ENCODE assay signal across 14 mouse cellular contexts in genomic region chr12:3784258-3784657, GRCm38 (mm10). TPM values are rescaled to one million over a fixed set of nuclear protein-coding genes. Genes with fewer than 3 reads are reported as not detected.
DNase-seq lines count a peak whose midpoint lies in the region; ATAC-seq and TF ChIP-seq lines count a peak whose summit lies in the region.
"Had no signal": no experiment of that assay in that cellular context is flagged by ENCODE, and none has a peak within 500 bp of the region (broad histone marks: within the 10 kb centered on the region; RNA-seq: fewer than 3 reads in every experiment).

No protein-coding gene starts in this region.

- 90% methylated on average over 2 of the region's 2 CpGs for WGBS in kidney, postnatal 0 days
- WGBS in neural tube, embryonic 15.5 days, result 56% methylated on average over 2 of the region's 2 CpGs
- 88% methylated on average over 2 of the region's 2 CpGs for WGBS in liver, postnatal 0 days (ENCODE audit: insufficient replicate concordance)

- no peak overlapping the region for H3K4me3 ChIP-seq in kidney, postnatal 0 days (replicated peaks; ENCODE audit: low read depth, low read length)
- H3K4me3 ChIP-seq in neural tube, embryonic 15.5 days (replicated peaks), result no peak overlapping the region
- H3K4me3 ChIP-seq in liver, postnatal 0 days (ENCODE audit: low read depth, low read length), result no peak overlapping the region
- H3K4me3 ChIP-seq: liver, embryonic 13.5 days had no signal

- H3K9me3 ChIP-seq in kidney, postnatal 0 days (replicated peaks; ENCODE audit: low read length), result no peaks in the 10 kb centered on the region
- H3K9me3 ChIP-seq in neural tube, embryonic 15.5 days (replicated peaks), result no peaks in the 10 kb centered on the region
- no peaks in the 10 kb centered on the region for H3K9me3 ChIP-seq in liver, postnatal 0 days (ENCODE audit: low read length)
- H3K9me3 ChIP-seq: liver, embryonic 13.5 days had no signal

- H3K27me3 ChIP-seq in kidney, postnatal 0 days (ENCODE audit: insufficient read depth, low read length), result no peaks in the 10 kb centered on the region
- no peaks in the 10 kb centered on the region for H3K27me3 ChIP-seq in neural tube, embryonic 15.5 days (replicated peaks)
- H3K27me3 ChIP-seq in liver, postnatal 0 days (ENCODE audit: insufficient read depth, low read length), result no peaks in the 10 kb centered on the region
- H3K27me3 ChIP-seq: liver, embryonic 13.5 days had no signal

- H3K4me2 ChIP-seq in kidney, postnatal 0 days (ENCODE audit: low read length), result no peak overlapping the region
- no peak overlapping the region for H3K4me2 ChIP-seq in neural tube, embryonic 15.5 days
- H3K4me2 ChIP-seq in liver, postnatal 0 days (ENCODE audit: low read depth, low read length), result no peak overlapping the region
- H3K4me2 ChIP-seq: liver, embryonic 13.5 days had no signal

- ATAC-seq in kidney, postnatal 0 days (replicated peaks; ENCODE audit: low FRiP score, low read depth), result no peak
- no peak for ATAC-seq in neural tube, embryonic 15.5 days (ENCODE audit: low FRiP score)
- no peak for ATAC-seq in liver, postnatal 0 days

- no peak overlapping the region for H3K9ac ChIP-seq in kidney, postnatal 0 days (ENCODE audit: low read depth, low read length)
- H3K9ac ChIP-seq in neural tube, embryonic 15.5 days (replicated peaks), result no peak overlapping the region
- no peak overlapping the region for H3K9ac ChIP-seq in liver, postnatal 0 days (replicated peaks)
- H3K9ac ChIP-seq: liver, embryonic 13.5 days had no signal

- H3K4me1 ChIP-seq in kidney, postnatal 0 days (replicated peaks; ENCODE audit: insufficient read depth, low read length), result peaks cover 25% of the 10 kb centered on the region
- H3K4me1 ChIP-seq in neural tube, embryonic 15.5 days, result peaks cover 68% of the 10 kb centered on the region
- H3K4me1 ChIP-seq in liver, postnatal 0 days (ENCODE audit: insufficient read depth), result peaks cover 21% of the 10 kb centered on the region

- H3K36me3 ChIP-seq in kidney, postnatal 0 days (ENCODE audit: insufficient read depth, low read length), result no peaks in the 10 kb centered on the region
- no peaks in the 10 kb centered on the region for H3K36me3 ChIP-seq in neural tube, embryonic 15.5 days
- no peaks in the 10 kb centered on the region for H3K36me3 ChIP-seq in liver, postnatal 0 days (replicated peaks; ENCODE audit: insufficient read depth, low read length)
- H3K36me3 ChIP-seq: liver, embryonic 13.5 days had no signal

- peak overlapping the region; percentile 1; the same call in 1 of the 2 replicates for H3K27ac ChIP-seq in kidney, postnatal 0 days
- 0 out of 2 replicates have a peak overlapping the region, but pooled peaks have one; percentile 28 for H3K27ac ChIP-seq in neural tube, embryonic 15.5 days (replicated peaks)
- no peak overlapping the region for H3K27ac ChIP-seq in liver, postnatal 0 days (ENCODE audit: low read depth)
- H3K27ac ChIP-seq: liver, embryonic 13.5 days had no signal

- no peak for TF ChIP-seq CTCF in kidney, postnatal 0 days (IDR thresholded peaks at IDR 0.05; ENCODE audit: low read depth)
- TF ChIP-seq CTCF in liver, postnatal 0 days (IDR thresholded peaks at IDR 0.05; ENCODE audit: low read depth), result no peak

- DNase-seq in heart, adult 11 months, result peak; percentile 82
- no peak for DNase-seq in heart, adult 9 months (ENCODE audit: low spot score in 2 of 2)
- no peak for DNase-seq in kidney, postnatal 0 days (ENCODE audit: low spot score)
- no peak for DNase-seq in kidney, adult 11 months
- DNase-seq in neural tube, embryonic 10.5 days (ENCODE audit: extremely low spot score, low spot score), result no peak
- DNase-seq in liver, postnatal 0 days, result no peak
- DNase-seq: cerebellum, postnatal 36 days; gastrocnemius, postnatal 36 days; kidney, postnatal 4 days; layer of hippocampus, postnatal 36 days; liver, embryonic 13.5 days; spleen, adult 18-20 months; thymus, postnatal 36 days had no signal

- no peak for TF ChIP-seq EP300 in liver, postnatal 0 days (IDR thresholded peaks at IDR 0.05; ENCODE audit: low read depth)

RNA-seq across cellular contexts. Expression of gene Dnmt3a, which starts 21.5 kb away (rescaled TPM):
- polyA plus RNA-seq in kidney, postnatal 0 days (2015; fragmentation: Nextera tagmentation; extraction: Ambion mirVana), result 96.5 and 112 TPM in 2 replicates
- polyA plus RNA-seq in neural tube, embryonic 15.5 days (2015; fragmentation: Nextera tagmentation; extraction: Ambion mirVana), result 116 and 134 TPM in 2 replicates
- 21.0 and 24.3 TPM in 2 replicates for polyA plus RNA-seq in liver, postnatal 0 days (2015; fragmentation: Nextera tagmentation; extraction: Ambion mirVana)
